Mouse (Mus musculus): ENCODE measurements around the gene Gm10570. TPM values are rescaled to one million over a fixed set of nuclear protein-coding genes. Genes with fewer than 3 reads are reported as not detected.
A peak's percentile ranks its signal among the peaks of the same experiment; 100 is the strongest.

Gm10570 gene
- polyA plus RNA-seq, 1 experiment from 2014 or later = not detected

DNA sequence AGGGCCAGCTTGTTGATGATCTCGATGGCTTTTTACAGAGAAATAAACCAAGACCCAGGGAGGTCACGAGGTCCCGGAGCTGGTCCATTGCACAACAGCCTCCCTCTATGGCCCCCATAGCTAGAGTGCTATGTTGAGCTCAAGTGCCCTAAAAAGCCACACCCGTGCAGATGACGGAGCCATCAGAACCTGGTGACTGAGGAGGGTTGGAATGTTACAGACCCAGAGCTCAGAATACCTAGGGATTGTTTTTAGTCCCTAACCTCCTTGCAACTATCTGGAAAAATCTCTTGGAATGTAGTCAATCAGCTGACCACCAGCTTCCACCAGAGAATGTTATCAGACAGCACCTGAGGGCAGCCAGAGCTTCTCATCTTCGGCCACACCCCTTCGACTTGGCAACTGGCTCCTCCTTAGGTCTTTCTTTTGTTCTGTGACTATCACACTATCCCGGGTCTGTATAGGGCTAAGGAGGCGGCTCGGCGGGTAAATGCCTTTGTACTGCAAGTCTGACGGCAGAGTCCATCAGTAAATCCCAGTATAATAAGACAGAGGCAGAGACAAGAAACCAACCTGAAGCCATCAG lies 6.1 kb downstream of the Gm10570 start:
- 58% methylated on average over 12 of the region's 12 CpGs for WGBS
- no peak for ATAC-seq (ENCODE audit: insufficient number of reproducible peaks, low FRiP score, low TSS enrichment, low read depth)
- Histone ChIP-seq H3K4me3 (no peak overlapping the region), H3K27ac (no peak overlapping the region), H3K4me2 (no peak overlapping the region), H3K9me3 (no peaks in the 10 kb centered on the region), H3K27me3 (peaks cover 27% of the 10 kb centered on the region), H3K4me1 (0 out of 2 replicates have a peak, but pooled peaks cover 3% of the 10 kb centered on the region), H3K36me3 (no peaks in the 10 kb centered on the region), H3K9ac (no peak overlapping the region)

DNA sequence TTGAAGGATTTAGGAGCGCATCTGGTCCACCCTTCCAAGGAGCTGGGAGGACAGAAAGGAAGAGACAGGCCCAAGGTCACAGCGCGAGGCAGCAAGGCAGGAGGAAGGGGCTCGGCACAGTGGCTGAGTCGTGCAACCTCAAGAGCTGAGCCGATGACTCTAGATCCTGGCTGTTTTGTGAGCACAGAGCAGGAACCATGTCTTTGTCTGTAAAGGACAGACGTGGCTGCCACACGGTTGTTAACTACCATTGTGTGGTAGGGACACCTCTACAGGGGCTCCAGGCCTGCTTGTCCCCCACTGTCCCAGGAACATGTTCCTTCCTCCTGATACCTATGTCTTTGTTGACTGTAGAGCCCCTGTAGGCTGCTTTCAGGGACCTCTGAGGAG lies 8.8 kb downstream of the Gm10570 start:
- no peak overlapping the region for H3K4me3 ChIP-seq
- H3K9ac ChIP-seq = no peak overlapping the region
- H3K27ac ChIP-seq = no peak overlapping the region
- WGBS = 74% methylated on average over 8 of the region's 8 CpGs
- H3K27me3 ChIP-seq = peaks cover 3% of the 10 kb centered on the region
- no peak for ATAC-seq (ENCODE audit: insufficient number of reproducible peaks, low FRiP score, low TSS enrichment, low read depth)
- H3K4me2 ChIP-seq = no peak overlapping the region
- H3K9me3 ChIP-seq = no peaks in the 10 kb centered on the region
- H3K36me3 ChIP-seq = no peaks in the 10 kb centered on the region
- H3K4me1 ChIP-seq = peaks cover 7% of the 10 kb centered on the region

DNA sequence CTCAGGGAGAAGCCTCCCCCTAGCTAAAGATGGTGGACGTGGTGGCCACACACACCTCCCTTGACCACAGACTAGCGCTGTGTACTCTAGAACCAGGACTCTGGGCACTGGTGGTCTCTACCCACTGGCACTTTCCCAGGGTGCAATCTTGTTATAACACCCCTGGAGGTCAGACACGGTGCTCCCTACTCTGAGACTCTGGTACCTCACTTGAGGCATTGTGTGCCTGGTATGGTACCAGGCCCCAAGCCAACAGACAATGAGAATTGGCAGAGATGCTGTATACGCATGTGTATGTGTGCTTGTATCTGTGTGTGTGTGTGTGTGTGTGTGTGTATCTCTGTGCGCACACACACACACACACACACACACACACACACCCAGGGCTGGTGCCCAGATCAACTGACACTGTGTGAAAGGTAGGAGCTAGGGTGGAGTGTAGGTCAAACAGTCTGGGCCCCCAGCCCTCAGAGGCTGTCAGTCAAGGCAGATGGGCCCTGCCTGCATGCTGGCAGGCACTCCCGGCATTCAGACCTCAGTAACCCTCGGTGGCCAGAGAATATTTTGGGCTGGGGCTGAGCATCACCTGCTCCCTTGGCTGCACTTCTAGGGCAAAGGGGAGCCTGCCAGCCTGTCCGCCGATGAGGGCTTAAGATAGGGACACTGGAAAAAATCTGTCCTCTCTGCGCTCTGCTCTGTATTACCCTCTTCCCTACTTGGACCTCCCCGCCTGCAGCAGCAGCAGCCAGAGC lies 9.4 kb downstream of the Gm10570 start:
- no peak overlapping the region for H3K4me2 ChIP-seq
- peaks cover 7% of the 10 kb centered on the region for H3K4me1 ChIP-seq
- H3K27ac ChIP-seq = no peak overlapping the region
- no peak overlapping the region for H3K9ac ChIP-seq
- no peaks in the 10 kb centered on the region for H3K36me3 ChIP-seq
- no peak overlapping the region for H3K4me3 ChIP-seq
- ATAC-seq (ENCODE audit: insufficient number of reproducible peaks, low FRiP score, low TSS enrichment, low read depth) = no peak
- no peaks in the 10 kb centered on the region for H3K9me3 ChIP-seq
- H3K27me3 ChIP-seq = no peaks in the 10 kb centered on the region
- 76% methylated on average over 11 of the region's 11 CpGs for WGBS

DNA sequence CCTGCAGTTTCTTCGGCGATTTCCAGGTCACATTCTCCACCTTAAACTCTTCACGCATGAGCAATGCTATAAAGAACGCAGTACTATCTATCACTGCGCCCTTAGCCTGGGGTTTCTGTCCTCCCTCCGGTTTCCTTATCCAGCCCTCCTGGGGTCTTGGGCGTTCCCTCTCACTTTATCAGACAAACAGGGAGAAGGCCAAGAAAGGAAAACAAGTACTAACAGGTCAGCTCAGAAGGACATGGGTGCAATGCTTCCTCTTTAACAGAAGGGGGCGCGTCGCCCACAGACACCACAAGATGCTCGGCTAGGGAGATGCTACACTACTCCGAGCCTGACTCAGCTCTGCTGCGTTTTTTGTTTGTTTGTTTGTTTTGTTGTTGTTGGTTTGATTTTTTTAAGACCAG lies 11.3 kb downstream of the Gm10570 start:
- no peaks in the 10 kb centered on the region for H3K27me3 ChIP-seq
- ATAC-seq (ENCODE audit: insufficient number of reproducible peaks, low FRiP score, low TSS enrichment, low read depth) = no peak
- peaks cover 7% of the 10 kb centered on the region for H3K4me1 ChIP-seq
- H3K9ac ChIP-seq = no peak overlapping the region
- no peak overlapping the region for H3K4me3 ChIP-seq
- no peaks in the 10 kb centered on the region for H3K36me3 ChIP-seq
- no peak overlapping the region for H3K27ac ChIP-seq
- H3K9me3 ChIP-seq = no peaks in the 10 kb centered on the region
- no peak overlapping the region for H3K4me2 ChIP-seq
- 29% methylated on average over 13 of the region's 13 CpGs for WGBS

DNA sequence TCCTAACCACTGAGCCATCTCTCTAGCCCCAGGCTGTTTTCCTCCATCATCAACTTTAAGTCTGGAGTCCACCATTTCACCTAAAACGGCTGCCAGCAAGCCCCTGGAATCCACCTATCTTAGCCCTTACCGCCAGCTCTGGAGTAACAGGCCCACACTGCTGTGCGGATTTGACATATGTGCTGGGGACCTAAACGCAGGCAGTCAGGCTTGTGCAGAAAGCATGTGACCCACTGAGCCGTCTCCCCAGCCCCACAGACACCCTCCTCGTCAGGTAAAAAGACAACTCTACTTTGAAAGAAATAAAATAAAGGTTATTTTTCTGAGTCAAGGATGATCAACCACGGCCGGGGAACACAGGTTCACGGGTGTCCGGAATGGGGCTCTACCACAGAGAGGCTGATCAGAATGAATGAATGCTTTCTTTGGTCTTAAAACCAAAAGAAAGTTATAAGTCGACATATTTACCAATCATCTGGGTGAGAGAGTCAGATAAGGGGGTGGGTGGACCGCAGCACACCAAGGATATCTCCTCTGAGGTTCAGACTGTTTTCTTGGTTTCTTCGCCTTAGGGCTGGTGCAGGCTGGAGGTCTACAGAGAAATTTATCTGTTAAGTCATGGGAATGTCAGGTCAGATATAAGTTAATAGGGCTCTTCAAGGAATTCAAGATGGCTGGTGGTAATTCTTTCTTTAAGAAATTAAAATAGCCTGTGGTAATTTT lies 12.1 kb downstream of the Gm10570 start:
- H3K27me3 ChIP-seq = no peaks in the 10 kb centered on the region
- H3K4me2 ChIP-seq = no peak overlapping the region
- WGBS = 82% methylated on average over 13 of the region's 13 CpGs
- no peak overlapping the region for H3K27ac ChIP-seq
- no peaks in the 10 kb centered on the region for H3K9me3 ChIP-seq
- H3K4me1 ChIP-seq = peaks cover 7% of the 10 kb centered on the region
- no peaks in the 10 kb centered on the region for H3K36me3 ChIP-seq
- H3K4me3 ChIP-seq = no peak overlapping the region
- ATAC-seq (ENCODE audit: insufficient number of reproducible peaks, low FRiP score, low TSS enrichment, low read depth) = no peak
- H3K9ac ChIP-seq = no peak overlapping the region

DNA sequence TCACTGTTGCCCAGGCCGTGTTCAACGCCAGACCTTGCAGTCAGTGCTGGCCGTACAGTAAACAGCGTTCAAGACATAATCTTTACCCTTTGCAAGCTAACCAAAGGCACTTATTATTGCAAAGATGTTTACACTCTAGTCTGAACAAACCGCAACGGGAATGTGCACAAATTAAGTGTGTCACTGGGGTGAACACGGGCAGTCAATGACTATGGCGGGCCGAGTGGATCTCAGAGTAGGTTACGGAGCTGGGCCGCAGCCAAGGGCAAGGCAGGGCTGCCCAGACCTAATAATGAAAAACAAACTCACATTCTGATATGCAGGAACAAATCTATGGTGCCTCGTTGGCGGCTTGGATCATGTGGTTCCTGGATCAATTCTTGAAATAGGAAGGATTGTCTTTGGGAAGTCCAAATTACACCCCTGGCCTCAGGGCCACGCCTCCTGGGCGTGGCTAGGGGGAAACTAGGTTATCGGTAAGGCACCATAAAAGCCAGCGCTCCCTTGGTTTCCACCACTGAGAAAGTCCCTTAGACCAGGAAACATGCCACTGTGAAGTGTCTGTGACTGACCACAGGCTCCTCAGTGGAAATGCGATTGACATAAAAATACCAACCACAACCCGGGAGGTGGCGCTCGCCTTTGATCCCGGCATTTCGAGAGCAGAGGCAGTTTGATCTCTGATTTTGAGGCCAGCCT lies 13.3 kb downstream of the Gm10570 start:
- H3K27ac ChIP-seq = no peak overlapping the region
- no peaks in the 10 kb centered on the region for H3K27me3 ChIP-seq
- ATAC-seq (ENCODE audit: insufficient number of reproducible peaks, low FRiP score, low TSS enrichment, low read depth) = no peak
- H3K36me3 ChIP-seq = no peaks in the 10 kb centered on the region
- no peak overlapping the region for H3K9ac ChIP-seq
- H3K4me3 ChIP-seq = no peak overlapping the region
- H3K9me3 ChIP-seq = no peaks in the 10 kb centered on the region
- peaks cover 7% of the 10 kb centered on the region for H3K4me1 ChIP-seq
- WGBS = 40% methylated on average over 23 of the region's 23 CpGs
- 0 out of 2 replicates have a peak overlapping the region, but pooled peaks have one; percentile 14 for H3K4me2 ChIP-seq

DNA sequence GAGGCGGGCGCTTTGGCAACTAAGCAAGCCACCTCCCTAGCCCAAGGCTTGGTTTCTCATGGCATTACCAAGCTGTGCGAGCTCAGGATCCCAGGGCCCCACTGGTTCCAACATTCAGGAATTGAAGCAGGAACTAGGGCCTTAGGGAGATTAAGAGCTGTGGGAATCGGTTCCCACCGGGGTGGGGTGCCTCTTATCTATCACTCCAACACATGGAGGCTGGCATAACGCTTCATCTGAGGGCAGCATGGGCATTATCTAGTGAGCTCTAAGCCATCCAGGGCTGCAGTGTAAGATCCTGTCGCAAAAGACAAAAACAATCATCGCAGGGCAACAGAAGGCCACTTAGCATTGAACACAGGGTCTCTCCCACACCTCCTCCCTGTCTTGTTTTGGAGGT lies 14.0 kb downstream of the Gm10570 start:
- H3K36me3 ChIP-seq = no peaks in the 10 kb centered on the region
- no peak overlapping the region for H3K27ac ChIP-seq
- no peak overlapping the region for H3K4me3 ChIP-seq
- no peak for ATAC-seq (ENCODE audit: insufficient number of reproducible peaks, low FRiP score, low TSS enrichment, low read depth)
- H3K4me2 ChIP-seq = no peak overlapping the region
- H3K9ac ChIP-seq = no peak overlapping the region
- H3K9me3 ChIP-seq = no peaks in the 10 kb centered on the region
- no peaks in the 10 kb centered on the region for H3K27me3 ChIP-seq
- peaks cover 7% of the 10 kb centered on the region for H3K4me1 ChIP-seq
- whole genome bisulfite sequencing = 84% methylated on average over 8 of the region's 8 CpGs

DNA sequence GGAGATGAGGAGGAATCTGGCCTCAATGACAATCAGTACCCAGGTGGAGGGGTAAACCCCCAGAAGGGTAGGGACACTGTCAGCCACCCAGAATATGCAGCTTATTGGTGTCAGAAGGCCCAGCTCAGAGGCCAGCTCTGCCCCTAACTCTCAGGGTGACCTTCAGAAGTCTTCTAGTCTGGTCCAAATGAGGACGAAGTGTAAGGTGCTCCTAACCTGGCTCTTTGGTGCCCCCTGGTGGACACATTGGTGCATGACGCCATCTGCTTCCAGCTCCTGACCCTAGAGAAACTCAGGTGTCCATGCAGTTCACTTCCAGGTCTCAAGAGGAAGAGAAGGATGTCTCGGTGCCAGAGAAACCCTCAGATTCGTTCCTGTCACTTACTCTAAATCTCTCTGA lies 16.2 kb downstream of the Gm10570 start:
- Histone ChIP-seq H3K4me2 (no peak overlapping the region), H3K27me3 (no peaks in the 10 kb centered on the region; the same call in 1 of the 2 replicates), H3K27ac (no peak overlapping the region), H3K4me3 (no peak overlapping the region), H3K36me3 (no peaks in the 10 kb centered on the region), H3K9me3 (no peaks in the 10 kb centered on the region), H3K4me1 (peaks cover 7% of the 10 kb centered on the region), H3K9ac (no peak overlapping the region)
- ATAC-seq (ENCODE audit: insufficient number of reproducible peaks, low FRiP score, low TSS enrichment, low read depth) = 0 out of 2 replicates have a peak, but pooled peaks have one; percentile 60
- 3% methylated on average over 4 of the region's 4 CpGs for WGBS

DNA sequence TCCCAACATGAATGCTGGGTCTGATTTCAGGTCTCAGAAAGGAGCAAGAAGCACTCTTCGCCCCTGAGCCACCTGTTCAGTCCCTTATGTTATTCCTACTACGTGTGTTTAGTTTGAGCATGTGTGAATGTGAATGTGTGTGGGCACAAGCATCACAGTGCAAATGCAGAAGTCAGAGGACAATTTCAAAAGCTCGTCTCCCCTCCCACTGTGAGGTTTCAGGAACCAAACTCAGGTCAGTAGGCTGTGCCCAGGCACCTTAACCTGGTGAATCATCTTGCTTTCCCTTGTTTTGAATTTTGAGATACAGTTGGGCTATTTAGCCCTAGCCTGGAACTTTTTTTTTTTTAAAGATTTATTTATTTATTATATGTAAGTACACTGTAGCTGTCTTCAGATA lies 18.6 kb downstream of the Gm10570 start:
- Histone ChIP-seq H3K4me1 (no peaks in the 10 kb centered on the region), H3K9me3 (no peaks in the 10 kb centered on the region), H3K27me3 (peaks cover 10% of the 10 kb centered on the region), H3K4me2 (no peak overlapping the region), H3K4me3 (no peak overlapping the region), H3K9ac (no peak overlapping the region), H3K27ac (no peak overlapping the region), H3K36me3 (no peaks in the 10 kb centered on the region)
- ATAC-seq (ENCODE audit: insufficient number of reproducible peaks, low FRiP score, low TSS enrichment, low read depth) = no peak
- WGBS = 63% methylated on average over 3 of the region's 3 CpGs

DNA sequence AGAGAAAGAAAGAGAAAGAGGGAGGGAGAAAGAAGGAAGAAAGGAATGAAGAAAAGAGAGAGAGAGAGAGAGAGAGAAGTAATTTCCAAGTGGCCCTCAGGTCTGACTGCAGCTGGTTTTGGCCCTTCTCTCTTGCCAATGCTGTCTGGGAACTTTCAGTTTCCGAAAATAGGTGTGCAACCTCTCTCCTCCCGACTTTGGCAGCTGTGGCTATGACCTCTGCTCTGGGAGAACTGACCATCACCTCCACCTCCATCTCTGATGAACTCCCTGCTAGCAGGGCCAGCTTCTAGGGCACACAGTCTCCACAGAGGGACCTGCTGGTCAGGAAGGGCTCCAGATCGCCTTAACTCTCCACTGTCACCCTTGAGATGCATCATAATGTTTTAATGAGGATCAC lies 21.9 kb downstream of the Gm10570 start:
- H3K9ac ChIP-seq = no peak overlapping the region
- H3K4me3 ChIP-seq = no peak overlapping the region
- no peak for ATAC-seq (ENCODE audit: insufficient number of reproducible peaks, low FRiP score, low TSS enrichment, low read depth)
- no peaks in the 10 kb centered on the region for H3K9me3 ChIP-seq
- no peak overlapping the region for H3K27ac ChIP-seq
- peaks cover 10% of the 10 kb centered on the region for H3K27me3 ChIP-seq
- H3K4me2 ChIP-seq = no peak overlapping the region
- WGBS = 45% methylated on average over 3 of the region's 3 CpGs
- no peaks in the 10 kb centered on the region for H3K4me1 ChIP-seq
- H3K36me3 ChIP-seq = no peaks in the 10 kb centered on the region

DNA sequence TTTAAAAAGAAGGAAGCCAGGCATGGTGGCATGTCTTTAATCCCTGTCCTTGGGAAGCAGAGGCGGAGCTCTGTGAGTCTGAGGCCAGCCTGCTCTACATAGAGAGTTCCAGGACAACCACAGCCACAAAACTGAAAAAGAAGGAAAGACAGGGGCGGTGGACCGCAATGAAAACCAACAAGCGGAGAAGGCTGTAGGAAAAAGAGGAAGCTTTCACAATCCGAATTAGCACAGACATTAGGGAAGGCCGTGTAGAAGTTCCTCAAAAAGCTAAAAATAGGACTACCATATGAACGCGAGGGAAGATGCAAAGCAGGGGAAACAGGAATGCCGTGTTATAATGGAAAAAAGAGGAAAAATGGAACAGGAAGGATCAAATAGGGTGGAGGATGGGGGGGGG lies 24.6 kb downstream of the Gm10570 start:
- no peak overlapping the region for H3K27ac ChIP-seq
- H3K27me3 ChIP-seq = peaks cover 10% of the 10 kb centered on the region
- no peaks in the 10 kb centered on the region for H3K9me3 ChIP-seq
- 0 out of 2 replicates have a peak, but pooled peaks cover 3% of the 10 kb centered on the region for H3K4me1 ChIP-seq
- 86% methylated on average over 9 of the region's 9 CpGs for WGBS
- H3K4me3 ChIP-seq = no peak overlapping the region
- H3K4me2 ChIP-seq = no peak overlapping the region
- ATAC-seq (ENCODE audit: insufficient number of reproducible peaks, low FRiP score, low TSS enrichment, low read depth) = no peak
- H3K9ac ChIP-seq = no peak overlapping the region
- H3K36me3 ChIP-seq = no peaks in the 10 kb centered on the region
